Mouse (Mus musculus) embryonic fibroblast, embryonic 13.5 days (primary cell): ENCODE measurements at regions not wholly inside any gene's neighbourhood (a gene's known extent, or its start where the extent isn't known, plus 50 kb on each side); places are given as distances from the start of the nearest gene placed in this dataset.

ENCODE experiments used
- CTCF ChIP-seq: IDR thresholded peaks from 2 replicates; pipeline ENCODE4 v1.5.1; 2011; ENCODE audit warnings: mild to moderate bottlenecking, control low read depth, low read length, moderate library complexity, borderline replicate concordance; ENCODE audit not compliant: insufficient read depth
- POLR2A ChIP-seq: IDR thresholded peaks from 2 replicates; pipeline ENCODE4 v1.6.1; 2011; ENCODE audit warnings: low read depth, mild to moderate bottlenecking, control low read depth, low read length, moderate library complexity

DNA sequence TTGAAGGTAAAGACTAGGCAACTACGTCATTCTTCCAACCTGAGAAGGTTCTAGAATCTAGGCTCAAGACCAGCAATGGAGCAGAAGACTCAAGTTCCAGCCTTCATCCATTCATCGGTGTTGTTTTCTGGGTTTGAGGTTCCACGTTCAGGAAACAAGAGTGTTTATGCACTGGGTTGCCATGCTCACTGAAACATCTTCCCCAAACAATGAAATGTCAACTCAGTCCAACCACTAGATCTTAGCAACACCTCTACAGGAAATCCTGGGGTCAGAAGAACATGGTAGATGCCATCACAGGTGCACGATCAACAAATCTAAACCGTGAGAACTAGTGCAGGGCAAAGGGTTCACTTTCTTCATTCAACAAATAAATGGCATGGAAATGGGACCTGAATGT, 304.8 kb upstream of the Klf3 start:
- TF ChIP-seq POLR2A (no peak), CTCF (no peak)
